Mouse (Mus musculus) kidney, embryonic 14.5 days (tissue): Measurements from ENCODE around the gene Palld. TPM values are rescaled to one million over a fixed set of nuclear protein-coding genes. Genes with fewer than 3 reads are reported as not detected.

Experiments used
- ATAC-seq: fragments of 200-750 bp; cut with Nextera tagmentation; 2 replicates; pipeline ENCODE4 v1.8.0; 2017; ENCODE audit warnings: moderate number of reproducible peaks, mild to moderate bottlenecking, moderate TSS enrichment, moderate library complexity; ENCODE audit not compliant: low FRiP score, low TSS enrichment
- H3K27ac ChIP-seq: fragments of 300-500 bp; sonication (generic); 2 replicates; pipeline ENCODE4 v1.5.1; 2014; ENCODE audit warnings: low read depth, mild to moderate bottlenecking, low read length, moderate library complexity, mixed read lengths
- H3K27me3 ChIP-seq: fragments of 300-500 bp; sonication (generic); 2 replicates; pipeline ENCODE4 v1.6.1; 2014; ENCODE audit warnings: mild to moderate bottlenecking, low read length; ENCODE audit not compliant: control insufficient read depth, insufficient read depth
- H3K36me3 ChIP-seq: fragments of 300-500 bp; sonication (generic); 2 replicates; pipeline ENCODE4 v1.6.1; 2014; ENCODE audit warnings: low read length, mixed read lengths; ENCODE audit not compliant: control insufficient read depth, insufficient read depth
- H3K4me1 ChIP-seq: fragments of 300-500 bp; sonication (generic); 2 replicates; pipeline ENCODE4 v1.6.1; 2014; ENCODE audit warnings: low read length, mixed read lengths; ENCODE audit not compliant: control insufficient read depth, insufficient read depth
- H3K4me2 ChIP-seq: fragments of 300-500 bp; sonication (generic); replicated peaks from 2 replicates; pipeline ENCODE4 v1.6.1; 2014; ENCODE audit warnings: low read depth, mild to moderate bottlenecking, low read length
- H3K4me3 ChIP-seq: fragments of 300-500 bp; sonication (generic); 2 replicates; pipeline ENCODE4 v1.5.1; 2014; ENCODE audit warnings: mild to moderate bottlenecking, low read length
- H3K9ac ChIP-seq: fragments of 300-500 bp; sonication (generic); 2 replicates; pipeline ENCODE4 v1.6.1; 2014; ENCODE audit warnings: low read depth, mild to moderate bottlenecking, low read length, moderate library complexity
- H3K9me3 ChIP-seq: fragments of 300-500 bp; sonication (generic); 2 replicates; pipeline ENCODE4 v1.6.1; 2016; ENCODE audit warnings: low read length; ENCODE audit not compliant: control insufficient read depth
- WGBS: fragments of 180-500 bp; shearing (Covaris S2); extraction: QIAGEN DNeasy Blood & Tissue Kit; methylation state at CpG from one replicate; pipeline ENCODE4 v1.1.7; 2014; 5-methylcytosine and 5-hydroxymethylcytosine counted together
- polyA plus RNA-seq: library from polyadenylated mRNA; unstranded; fragments of >200 nt; fragmentation: Nextera tagmentation; extraction: Ambion mirVana; gene quantifications from 2 replicates; pipeline ENCODE4 v1.2.1, GENCODE M21; 2014

The Palld gene
- polyA plus RNA-seq, 1 experiment from 2014 or later: 53.1 TPM

DNA sequence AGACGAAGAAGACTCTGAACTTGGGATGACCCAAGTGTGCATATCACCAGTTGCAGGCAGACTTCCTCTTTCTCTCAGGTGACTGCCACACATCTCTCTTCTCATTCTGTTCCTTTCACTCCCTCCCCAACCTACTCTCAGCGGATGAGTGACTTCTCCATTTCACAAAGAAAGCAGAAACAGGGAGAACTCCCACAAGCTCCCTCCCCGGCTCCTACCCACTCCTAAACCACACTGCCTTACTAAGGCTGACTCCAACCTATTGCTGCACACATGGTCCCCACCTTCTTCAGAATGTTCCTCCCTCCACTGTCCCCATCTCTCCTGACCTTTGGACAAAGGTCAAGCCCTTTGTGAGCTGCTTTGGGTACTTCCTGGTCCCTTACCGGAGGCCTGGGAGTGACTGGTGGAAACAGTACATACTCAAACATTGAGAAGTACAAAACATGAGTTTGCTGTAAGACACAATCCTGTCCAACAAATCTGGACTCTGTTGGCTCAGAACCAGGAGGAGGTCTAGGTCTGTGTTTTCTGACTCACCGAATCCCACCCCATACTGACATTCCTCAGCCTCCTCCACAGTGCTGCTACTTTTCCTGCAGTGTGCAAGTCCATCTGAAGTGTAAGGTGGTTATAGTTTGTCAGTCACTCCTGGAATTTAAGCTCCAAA, 317.6 kb downstream of the Palld start:
- H3K27ac ChIP-seq: no peak overlapping the region
- 70% methylated on average over 5 of the region's 5 CpGs for WGBS
- ATAC-seq: no peak
- peaks cover 8% of the 10 kb centered on the region; the same call in 1 of the 2 replicates for H3K4me1 ChIP-seq
- H3K4me3 ChIP-seq: no peak overlapping the region
- H3K27me3 ChIP-seq: no peaks in the 10 kb centered on the region; the same call in 1 of the 2 replicates
- no peak overlapping the region for H3K4me2 ChIP-seq
- no peak overlapping the region for H3K9ac ChIP-seq
- no peaks in the 10 kb centered on the region for H3K9me3 ChIP-seq
- H3K36me3 ChIP-seq: no peaks in the 10 kb centered on the region

DNA sequence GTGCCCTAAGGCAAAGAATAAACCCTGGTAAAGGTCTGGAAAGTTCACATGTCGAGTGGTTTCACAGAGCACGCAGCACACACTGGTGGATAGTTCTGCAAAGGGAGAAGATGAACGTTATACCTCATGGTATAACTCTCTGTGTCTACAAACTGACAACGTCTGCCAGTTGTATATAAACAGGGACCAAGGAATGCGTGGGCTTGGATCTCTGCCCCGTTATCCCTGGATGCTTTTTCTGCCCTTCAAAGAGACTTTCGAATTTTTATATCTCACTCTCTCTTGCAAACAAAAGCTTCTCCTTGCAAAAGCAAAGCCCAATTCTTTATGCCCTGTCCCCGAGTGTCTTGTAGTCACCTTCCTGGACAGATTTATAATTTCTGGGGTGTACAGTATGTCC, 319.9 kb downstream of the Palld start:
- 0 out of 2 replicates have a peak, but pooled peaks cover 2% of the 10 kb centered on the region for H3K4me1 ChIP-seq
- H3K4me2 ChIP-seq: no peak overlapping the region
- no peaks in the 10 kb centered on the region for H3K36me3 ChIP-seq
- no peak overlapping the region for H3K27ac ChIP-seq
- H3K4me3 ChIP-seq: no peak overlapping the region
- WGBS: 88% methylated on average over 8 of the region's 8 CpGs
- no peaks in the 10 kb centered on the region for H3K27me3 ChIP-seq
- H3K9me3 ChIP-seq: no peaks in the 10 kb centered on the region
- H3K9ac ChIP-seq: no peak overlapping the region
- no peak for ATAC-seq

DNA sequence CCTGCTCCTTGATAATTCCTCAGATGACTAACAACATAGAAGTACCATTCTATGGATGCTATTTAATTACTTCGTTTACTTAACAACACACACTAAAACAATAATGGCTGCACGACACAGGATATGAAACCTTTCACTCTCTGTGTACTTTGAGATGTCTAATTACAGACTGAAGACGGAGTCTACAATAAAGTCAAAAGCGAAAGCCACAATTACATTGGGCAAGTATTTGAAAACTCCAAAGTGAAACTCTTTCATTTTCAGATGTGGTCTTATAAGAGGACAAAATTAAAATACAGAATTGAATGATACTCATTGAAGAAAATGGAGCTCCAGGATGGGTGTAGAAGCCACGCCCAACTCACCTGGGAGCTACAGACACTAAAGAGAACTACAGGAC, 321.2 kb downstream of the Palld start:
- no peak overlapping the region for H3K9ac ChIP-seq
- ATAC-seq: no peak
- H3K4me3 ChIP-seq: no peak overlapping the region
- WGBS: 83% methylated on average over 5 of the region's 5 CpGs
- H3K27me3 ChIP-seq: no peaks in the 10 kb centered on the region
- H3K9me3 ChIP-seq: no peaks in the 10 kb centered on the region
- 0 out of 2 replicates have a peak, but pooled peaks cover 2% of the 10 kb centered on the region for H3K4me1 ChIP-seq
- no peaks in the 10 kb centered on the region for H3K36me3 ChIP-seq
- no peak overlapping the region for H3K4me2 ChIP-seq
- H3K27ac ChIP-seq: no peak overlapping the region

DNA sequence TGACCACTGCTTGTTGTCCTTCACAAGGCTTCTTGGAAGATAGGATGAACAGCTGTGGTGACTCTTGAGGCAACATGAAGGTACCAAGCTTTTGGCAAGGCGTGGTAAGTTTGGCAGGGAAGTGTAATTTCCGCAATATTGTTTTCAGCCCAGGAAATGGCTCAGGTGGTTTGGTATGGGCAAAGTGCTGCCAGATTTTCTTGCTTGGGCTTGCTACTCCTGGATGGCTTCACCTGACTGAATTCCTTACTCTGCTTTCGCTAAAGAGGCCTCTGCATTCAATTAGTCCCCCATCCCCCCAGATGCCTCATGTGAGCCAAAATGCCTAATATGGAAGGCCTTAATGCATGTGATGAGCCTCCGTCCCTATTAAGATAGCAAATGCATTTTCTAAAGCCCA, 322.7 kb downstream of the Palld start:
- WGBS: 83% methylated on average over 4 of the region's 4 CpGs
- Histone ChIP-seq H3K27me3 (no peaks in the 10 kb centered on the region), H3K4me1 (0 out of 2 replicates have a peak, but pooled peaks cover 2% of the 10 kb centered on the region), H3K9me3 (no peaks in the 10 kb centered on the region), H3K4me3 (no peak overlapping the region), H3K4me2 (no peak overlapping the region), H3K9ac (no peak overlapping the region), H3K36me3 (no peaks in the 10 kb centered on the region), H3K27ac (no peak overlapping the region)
- ATAC-seq: no peak

DNA sequence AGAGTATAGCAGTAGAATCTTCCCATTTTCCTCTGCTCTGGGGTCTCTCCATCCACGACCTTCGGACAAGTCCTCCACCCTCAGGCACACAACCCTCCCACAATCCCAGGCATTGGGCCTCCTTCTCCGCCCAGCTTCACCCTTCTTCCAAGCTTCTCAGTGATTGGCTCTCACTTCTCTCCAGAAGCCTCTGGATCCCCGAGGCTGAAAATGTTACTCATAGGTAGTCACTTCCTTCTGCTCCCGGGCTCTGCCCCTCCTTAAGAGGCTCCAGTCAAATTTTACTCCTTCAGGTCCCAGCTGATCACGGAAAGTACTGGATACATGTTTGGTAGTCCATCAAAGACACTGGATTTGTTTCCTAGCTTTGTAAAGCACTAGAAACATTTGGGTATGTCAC, 323.7 kb downstream of the Palld start:
- 81% methylated on average over 6 of the region's 6 CpGs for WGBS
- Histone ChIP-seq H3K4me1 (0 out of 2 replicates have a peak, but pooled peaks cover 2% of the 10 kb centered on the region), H3K4me3 (no peak overlapping the region), H3K36me3 (no peaks in the 10 kb centered on the region), H3K4me2 (no peak overlapping the region), H3K9ac (no peak overlapping the region), H3K27ac (no peak overlapping the region), H3K27me3 (no peaks in the 10 kb centered on the region), H3K9me3 (no peaks in the 10 kb centered on the region)
- no peak for ATAC-seq

DNA sequence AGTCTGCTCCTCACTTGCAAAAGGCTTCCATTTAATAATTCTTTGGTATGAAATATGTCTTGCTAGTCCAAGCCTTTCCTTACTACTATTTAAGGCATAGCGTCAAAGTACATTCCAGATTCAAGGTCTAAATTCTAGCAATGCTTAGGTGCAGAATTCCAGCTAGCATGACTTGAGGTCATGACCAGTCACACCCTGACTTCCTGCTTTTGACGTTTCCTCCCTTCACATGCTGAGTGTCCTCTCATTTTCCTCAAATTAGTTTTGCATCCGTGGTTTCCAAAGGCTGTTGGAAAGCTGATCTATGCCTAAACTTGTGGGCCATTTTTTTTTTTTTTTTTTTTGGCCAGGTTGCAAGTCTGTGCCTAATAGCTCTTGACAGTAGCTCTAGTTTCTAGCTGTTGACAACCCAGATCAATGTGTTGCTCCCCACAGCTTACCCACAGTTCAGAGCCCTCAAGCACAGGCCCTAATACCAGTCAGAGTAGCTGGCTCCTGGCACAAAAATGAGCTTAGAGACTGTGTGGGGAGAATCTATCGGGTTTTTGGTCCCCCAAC, 327.3 kb downstream of the Palld start:
- no peak for ATAC-seq
- no peak overlapping the region for H3K4me2 ChIP-seq
- H3K27me3 ChIP-seq: no peaks in the 10 kb centered on the region
- H3K27ac ChIP-seq: no peak overlapping the region
- H3K4me1 ChIP-seq: no peaks in the 10 kb centered on the region
- H3K9me3 ChIP-seq: no peaks in the 10 kb centered on the region
- H3K4me3 ChIP-seq: no peak overlapping the region
- 43% methylated on average over 4 of the region's 4 CpGs for WGBS
- no peak overlapping the region for H3K9ac ChIP-seq
- H3K36me3 ChIP-seq: no peaks in the 10 kb centered on the region

DNA sequence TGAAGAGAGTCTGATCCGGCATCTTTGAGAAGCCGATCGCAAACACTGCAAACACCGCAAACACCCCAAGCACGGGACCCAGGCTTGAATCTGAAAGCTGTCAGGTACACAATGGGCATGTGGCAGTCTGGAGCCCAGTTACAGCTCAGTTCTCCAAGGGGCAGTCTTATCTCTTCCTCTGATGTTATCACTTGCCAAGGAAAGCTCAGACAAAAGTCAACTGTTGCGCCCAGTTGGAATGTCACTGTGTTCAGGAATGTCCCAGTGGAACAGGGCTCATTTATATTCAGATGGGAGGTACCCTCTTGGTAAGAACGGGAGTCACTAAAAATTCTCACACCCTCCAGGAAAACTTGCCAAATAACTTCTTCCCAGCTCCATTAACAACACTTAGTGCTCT, 328.0 kb downstream of the Palld start:
- Histone ChIP-seq H3K4me3 (no peak overlapping the region), H3K27ac (no peak overlapping the region), H3K9me3 (no peaks in the 10 kb centered on the region), H3K36me3 (no peaks in the 10 kb centered on the region), H3K27me3 (no peaks in the 10 kb centered on the region), H3K4me1 (no peaks in the 10 kb centered on the region), H3K4me2 (no peak overlapping the region), H3K9ac (no peak overlapping the region)
- no peak for ATAC-seq
- WGBS: 84% methylated on average over 7 of the region's 7 CpGs

DNA sequence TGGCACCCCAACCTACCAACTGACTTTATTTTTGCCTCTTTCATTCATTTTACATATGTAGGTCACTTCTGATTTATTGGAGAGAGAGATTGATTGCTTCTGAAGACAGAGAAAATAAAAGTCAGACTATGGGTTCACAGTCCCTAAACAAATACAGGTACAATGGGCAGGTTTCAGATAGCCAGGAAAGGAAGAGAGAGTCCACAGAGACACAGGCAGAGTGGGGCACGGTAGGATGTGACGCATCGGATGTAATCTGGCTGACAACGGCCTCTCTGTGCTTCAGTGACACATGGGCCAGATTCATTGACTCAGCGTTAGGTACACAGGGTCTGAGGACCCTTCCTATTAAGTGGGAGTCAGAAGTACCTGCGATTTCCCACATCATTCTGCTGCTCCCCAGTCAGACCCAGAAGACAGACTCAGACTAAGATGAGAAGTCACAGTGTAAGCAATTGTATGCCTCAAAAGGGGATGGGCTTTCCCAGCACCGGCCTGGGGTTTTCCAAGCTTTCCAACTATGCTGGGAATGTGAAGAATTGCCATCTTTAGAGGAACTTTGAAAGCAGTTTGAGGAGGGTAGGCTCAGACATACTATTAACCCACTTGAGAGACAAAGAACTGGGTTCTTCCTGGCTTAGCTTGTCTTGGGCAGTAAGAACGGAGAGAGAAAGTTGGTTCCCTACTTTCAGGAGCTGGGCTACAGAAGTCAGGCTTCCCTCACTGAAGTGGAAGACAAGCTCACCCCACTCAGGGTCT, 329.1 kb downstream of the Palld start:
- Histone ChIP-seq H3K4me3 (no peak overlapping the region), H3K27ac (no peak overlapping the region), H3K27me3 (no peaks in the 10 kb centered on the region), H3K9ac (no peak overlapping the region), H3K4me1 (no peaks in the 10 kb centered on the region), H3K36me3 (no peaks in the 10 kb centered on the region), H3K9me3 (no peaks in the 10 kb centered on the region), H3K4me2 (no peak overlapping the region)
- ATAC-seq: no peak
- WGBS: 71% methylated on average over 8 of the region's 8 CpGs

DNA sequence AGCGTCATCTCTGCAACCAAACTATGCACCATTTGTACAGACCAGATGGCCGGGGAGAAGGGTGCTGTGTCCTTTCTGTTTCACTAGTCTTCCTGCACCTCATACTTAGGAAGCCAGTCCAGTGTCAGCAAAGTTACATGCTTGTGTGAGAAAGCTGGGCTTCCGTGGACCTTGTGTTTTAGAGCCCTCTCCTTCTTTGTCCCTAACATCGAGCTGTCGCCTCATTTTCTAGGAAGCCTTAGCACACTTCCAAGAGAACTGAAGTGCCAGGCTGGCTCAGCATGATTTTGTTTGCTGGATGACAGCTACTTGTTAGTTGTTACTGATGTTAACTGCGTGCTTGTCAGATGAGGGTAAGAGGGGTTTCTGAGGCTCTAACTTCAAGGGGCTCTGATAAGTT, 329.8 kb downstream of the Palld start:
- 78% methylated on average over 6 of the region's 6 CpGs for WGBS
- Histone ChIP-seq H3K9me3 (no peaks in the 10 kb centered on the region), H3K4me2 (no peak overlapping the region), H3K27ac (no peak overlapping the region), H3K27me3 (no peaks in the 10 kb centered on the region), H3K9ac (no peak overlapping the region), H3K4me3 (no peak overlapping the region), H3K36me3 (no peaks in the 10 kb centered on the region), H3K4me1 (no peaks in the 10 kb centered on the region)
- no peak for ATAC-seq
